Mouse (Mus musculus): ENCODE data around the gene Grip2. TPM values are rescaled to one million over a fixed set of nuclear protein-coding genes. Genes with fewer than 3 reads are reported as not detected.

Gene Grip2
- total RNA-seq (2012; rRNA removed) (0.04 TPM in 1 of 2 replicates, not detected in the other), total RNA-seq (2014; rRNA removed) (not detected in 2 replicates), polyA plus RNA-seq (2012; ENCODE audit: insufficient read length, low read depth) (0.04 and 0.07 TPM in 2 replicates)

- Histone ChIP-seq H3K4me2 (ENCODE audit: insufficient read depth, low read depth, poor library complexity, severe bottlenecking) (no peak within 1 kb of the TSS), H3K27ac (ENCODE audit: insufficient read depth, low read depth) (no peak within 1 kb of the TSS), H3K4me3 (replicated peaks in 1 of 3; ENCODE audit: low read depth in 2 of 3, low read length in 2 of 3, poor library complexity in 1 of 3) (no peak within 1 kb of the TSS), H3K4me1 (ENCODE audit: control insufficient read depth in 1 of 2, insufficient read depth in 2 of 2) (no peaks in the 10 kb centered on the region), H3K27me3 (replicated peaks) (peaks cover 75% of the 10 kb centered on the region), H3K9ac (ENCODE audit: insufficient read depth, low read depth) (no peak within 1 kb of the TSS), H3K9me3 (replicated peaks; ENCODE audit: low read length) (no peaks in the 10 kb centered on the region), H3K36me3 (replicated peaks in 1 of 2; ENCODE audit: control insufficient read depth in 1 of 2, insufficient read depth in 1 of 2, low read length in 1 of 2) (no peaks in the 10 kb centered on the region), H3K79me2 (replicated peaks; ENCODE audit: control insufficient read depth, extremely low read depth, insufficient read depth, poor library complexity, severe bottlenecking) (no peaks in the 10 kb centered on the region)
- in situ Hi-C loops (cut with MboI; ENCODE audit: low pct_ligation_motif_present, low pct_unique_long_range_greater_than_20kb, low sequenced_read_pairs) (no loop called here), dilution Hi-C loops (cut with MboI; ENCODE audit: extremely low pct_ligation_motif_present, extremely low pct_unique_long_range_greater_than_20kb, low sequenced_read_pairs) (no loop called here)
- TF ChIP-seq POLR2A (IDR thresholded peaks at IDR 0.05; ENCODE audit: low read depth, low read length): no peak
- TF ChIP-seq BHLHE40 (IDR thresholded peaks at IDR 0.05; ENCODE audit: low read depth, low read length): no peak
- no peak for TF ChIP-seq MAFK (IDR thresholded peaks at IDR 0.05; ENCODE audit: insufficient replicate concordance, low read length)
- no peak for TF ChIP-seq HCFC1 (IDR thresholded peaks at IDR 0.05; ENCODE audit: low read depth, low read length)
- no peak for TF ChIP-seq MEF2A (IDR thresholded peaks at IDR 0.05; ENCODE audit: borderline replicate concordance, low read depth, low read length)
- no peak for TF ChIP-seq ZMIZ1 (IDR thresholded peaks at IDR 0.05; ENCODE audit: low read depth, low read length)
- no peak for TF ChIP-seq CHD1 (IDR thresholded peaks at IDR 0.05; ENCODE audit: low read depth, low read length)
- TF ChIP-seq SMC3 (IDR thresholded peaks at IDR 0.05; ENCODE audit: low read depth, low read length): no peak
- TF ChIP-seq UBTF (IDR thresholded peaks at IDR 0.05; ENCODE audit: low read depth, low read length): no peak
- no peak for DNase-seq (ENCODE audit: extremely low read depth)
These were observed at the start of gene Grip2 for GRCm38 (mm10) chr6:91827016-91827570. TSS of gene Grip2 (minus strand) at chr6:91827250.

GRCm38 (mm10) chr6:91872781-91873180 lies 45.7 kb upstream of the Grip2 start:
- in situ Hi-C loops (cut with MboI; ENCODE audit: low pct_ligation_motif_present, low pct_unique_long_range_greater_than_20kb, low sequenced_read_pairs): no loop called here
- no peak for TF ChIP-seq CHD1 (IDR thresholded peaks at IDR 0.05; ENCODE audit: low read depth, low read length)
- TF ChIP-seq UBTF (IDR thresholded peaks at IDR 0.05; ENCODE audit: low read depth, low read length): no peak
- TF ChIP-seq POLR2AphosphoS2 (IDR thresholded peaks at IDR 0.05; ENCODE audit: low read depth, low read length): no peak
- TF ChIP-seq CTCF (conservative IDR thresholded peaks at IDR 0.05 in 1 of 2, IDR thresholded peaks at IDR 0.05 in 1 of 2; ENCODE audit: low read depth in 2 of 2, low read length in 2 of 2): no peak
- TF ChIP-seq RCOR1 (conservative IDR thresholded peaks at IDR 0.05; ENCODE audit: low read depth, low read length): no peak
- TF ChIP-seq MAFK (IDR thresholded peaks at IDR 0.05; ENCODE audit: insufficient replicate concordance, low read length): no peak

GRCm38 (mm10) chr6:91868091-91868490 lies 41.0 kb upstream of the Grip2 start:
- dilution Hi-C loops (cut with MboI; ENCODE audit: extremely low pct_ligation_motif_present, extremely low pct_unique_long_range_greater_than_20kb, low sequenced_read_pairs): no loop called here
- in situ Hi-C loops (cut with MboI; ENCODE audit: low pct_ligation_motif_present, low pct_unique_long_range_greater_than_20kb, low sequenced_read_pairs): no loop called here
- H3K27me3 ChIP-seq (replicated peaks): peaks cover 61% of the 10 kb centered on the region
- no peak for TF ChIP-seq PAX5 (IDR thresholded peaks at IDR 0.05; ENCODE audit: low read length)
- TF ChIP-seq ZKSCAN1 (IDR thresholded peaks at IDR 0.05; ENCODE audit: borderline replicate concordance, low read depth, low read length): no peak
- TF ChIP-seq ZC3H11A (IDR thresholded peaks at IDR 0.05; ENCODE audit: low read depth, low read length): no peak
- TF ChIP-seq ELF1 (IDR thresholded peaks at IDR 0.05; ENCODE audit: low read depth, low read length): no peak
- no peak for TF ChIP-seq MYC (IDR thresholded peaks at IDR 0.05; ENCODE audit: low read depth, low read length)
- no peak for TF ChIP-seq EP300 (IDR thresholded peaks at IDR 0.05; ENCODE audit: low read length)
- TF ChIP-seq NELFE (IDR thresholded peaks at IDR 0.05; ENCODE audit: low read depth, low read length): no peak
- no peak for TF ChIP-seq MXI1 (IDR thresholded peaks at IDR 0.05; ENCODE audit: low read depth, low read length)
- TF ChIP-seq CTCF (conservative IDR thresholded peaks at IDR 0.05 in 1 of 2, IDR thresholded peaks at IDR 0.05 in 1 of 2; ENCODE audit: low read depth in 2 of 2, low read length in 2 of 2): no peak
- TF ChIP-seq CHD1 (IDR thresholded peaks at IDR 0.05; ENCODE audit: low read depth, low read length): no peak
- no peak for TF ChIP-seq ETS1 (conservative IDR thresholded peaks at IDR 0.05; ENCODE audit: low read depth, low read length)
- no peak for TF ChIP-seq RCOR1 (conservative IDR thresholded peaks at IDR 0.05; ENCODE audit: low read depth, low read length)
- no peak for TF ChIP-seq KAT2A (IDR thresholded peaks at IDR 0.05; ENCODE audit: insufficient replicate concordance, low read length)
- TF ChIP-seq ZMIZ1 (IDR thresholded peaks at IDR 0.05; ENCODE audit: low read depth, low read length): no peak
- TF ChIP-seq TCF12 (IDR thresholded peaks at IDR 0.05; ENCODE audit: low read depth, low read length): no peak
- TF ChIP-seq POLR2A (IDR thresholded peaks at IDR 0.05; ENCODE audit: low read depth, low read length): no peak
- no peak for TF ChIP-seq JUND (conservative IDR thresholded peaks at IDR 0.05; ENCODE audit: low read depth, low read length)
- no peak for TF ChIP-seq BHLHE40 (IDR thresholded peaks at IDR 0.05; ENCODE audit: low read depth, low read length)

More at GRCm38 (mm10) chr6:91872781-91873180, 45.7 kb upstream of the Grip2 start:
- dilution Hi-C loops (cut with MboI; ENCODE audit: extremely low pct_ligation_motif_present, extremely low pct_unique_long_range_greater_than_20kb, low sequenced_read_pairs): no loop called here
- Histone ChIP-seq H3K27ac (ENCODE audit: insufficient read depth, low read depth) (no peak overlapping the region), H3K4me1 (ENCODE audit: control insufficient read depth in 1 of 2, insufficient read depth in 2 of 2) (peaks cover 0 to 2% of the 10 kb centered on the region in 2 experiments; a peak in 1 of 4 replicates), H3K4me3 (replicated peaks in 1 of 3; ENCODE audit: low read depth in 2 of 3, low read length in 2 of 3, poor library complexity in 1 of 3) (no peak overlapping the region), H3K4me2 (ENCODE audit: insufficient read depth, low read depth, poor library complexity, severe bottlenecking) (no peak overlapping the region), H3K79me2 (replicated peaks; ENCODE audit: control insufficient read depth, extremely low read depth, insufficient read depth, poor library complexity, severe bottlenecking) (no peaks in the 10 kb centered on the region), H3K27me3 (replicated peaks) (peaks cover 34% of the 10 kb centered on the region), H3K9ac (ENCODE audit: insufficient read depth, low read depth) (no peak overlapping the region), H3K9me3 (replicated peaks; ENCODE audit: low read length) (no peaks in the 10 kb centered on the region), H3K36me3 (replicated peaks in 1 of 2; ENCODE audit: control insufficient read depth in 1 of 2, insufficient read depth in 1 of 2, low read length in 1 of 2) (no peaks in the 10 kb centered on the region)
- no peak for DNase-seq (ENCODE audit: extremely low read depth)

More at GRCm38 (mm10) chr6:91868091-91868490, 41.0 kb upstream of the Grip2 start:
- no peak for DNase-seq (ENCODE audit: extremely low read depth)
- Histone ChIP-seq H3K4me2 (ENCODE audit: insufficient read depth, low read depth, poor library complexity, severe bottlenecking) (no peak overlapping the region), H3K4me3 (replicated peaks in 1 of 3; ENCODE audit: low read depth in 2 of 3, low read length in 2 of 3, poor library complexity in 1 of 3) (no peak overlapping the region), H3K36me3 (replicated peaks in 1 of 2; ENCODE audit: control insufficient read depth in 1 of 2, insufficient read depth in 1 of 2, low read length in 1 of 2) (peaks cover 0 to 3% of the 10 kb centered on the region in 2 experiments), H3K9me3 (replicated peaks; ENCODE audit: low read length) (no peaks in the 10 kb centered on the region), H3K79me2 (replicated peaks; ENCODE audit: control insufficient read depth, extremely low read depth, insufficient read depth, poor library complexity, severe bottlenecking) (no peaks in the 10 kb centered on the region), H3K9ac (ENCODE audit: insufficient read depth, low read depth) (no peak overlapping the region), H3K4me1 (ENCODE audit: control insufficient read depth in 1 of 2, insufficient read depth in 2 of 2) (no peaks in the 10 kb centered on the region), H3K27ac (ENCODE audit: insufficient read depth, low read depth) (no peak overlapping the region)

Data from CH12.LX (cell line).